Mouse (Mus musculus) ZHBTc4 (cell line): ENCODE measurements at regions not wholly inside any gene's neighbourhood (a gene's known extent, or its start where the extent isn't known, plus 50 kb on each side); places are given as distances from the start of the nearest gene placed in this dataset.
A peak's percentile ranks its signal among the peaks of the same experiment; 100 is the strongest.

ENCODE experiments used
- DNase-seq: peaks from one replicate; pipeline ENCODE4 v3.0.0-alpha.2; 2011; ENCODE audit warnings: low read depth, low spot score

GRCm38 (mm10) chr6:136229791-136230190, 56.5 kb upstream of the Grin2b start:
- no peak for DNase-seq

GRCm38 (mm10) chr6:136235473-136235872, 62.2 kb upstream of the Grin2b start:
- no peak for DNase-seq

- peak; percentile 21 for DNase-seq
These were observed 65.7 kb upstream of the Grin2b start for GRCm38 (mm10) chr6:136238989-136239388.

GRCm38 (mm10) chr6:136239416-136239815, 66.1 kb upstream of the Grin2b start:
- DNase-seq = no peak

GRCm38 (mm10) chr6:136241574-136242311, 68.4 kb upstream of the Grin2b start:
- no peak for DNase-seq

- DNase-seq = no peak
These were observed 71.6 kb upstream of the Grin2b start for GRCm38 (mm10) chr6:136244895-136245294.

- DNase-seq = no peak
These were observed 71.4 kb upstream of the Gm8994 start for GRCm38 (mm10) chr6:136255726-136256512.

GRCm38 (mm10) chr6:136275742-136276141, 51.6 kb upstream of the Gm8994 start:
- no peak for DNase-seq

- DNase-seq = no peak
These were observed 50.6 kb upstream of the Gm8994 start for GRCm38 (mm10) chr6:136276771-136277170.
